Mouse (Mus musculus): Measurements from ENCODE around the gene Smpd2.

The Smpd2 gene

GRCm38 (mm10) chr10:41489708-41490517 is at the start of gene Smpd2, which contains the start of gene Ppil6:
Gene Smpd2, minus strand, starts transcription at chr10:41490369.
Gene Ppil6, plus strand, starts transcription at chr10:41490439.
- peak; percentile 96 for DNase-seq (ENCODE audit: extremely low spot score, low spot score)

GRCm38 (mm10) chr10:41538986-41539385 is 48.8 kb upstream of the Smpd2 start:
- DNase-seq (ENCODE audit: extremely low spot score, low spot score), result no peak

GRCm38 (mm10) chr10:41537983-41538330 is 47.8 kb upstream of the Smpd2 start:
- DNase-seq (ENCODE audit: extremely low spot score, low spot score), result no peak

GRCm38 (mm10) chr10:41537226-41537982 is 47.2 kb upstream of the Smpd2 start:
- no peak for DNase-seq (ENCODE audit: extremely low spot score, low spot score)

GRCm38 (mm10) chr10:41536714-41537113 is 46.5 kb upstream of the Smpd2 start:
- no peak for DNase-seq (ENCODE audit: extremely low spot score, low spot score)

GRCm38 (mm10) chr10:41535991-41536390 is 45.8 kb upstream of the Smpd2 start:
- no peak for DNase-seq (ENCODE audit: extremely low spot score, low spot score)

GRCm38 (mm10) chr10:41529972-41530371 is 39.8 kb upstream of the Smpd2 start:
- DNase-seq (ENCODE audit: extremely low spot score, low spot score), result no peak

GRCm38 (mm10) chr10:41525696-41526095 is 35.5 kb upstream of the Smpd2 start:
- DNase-seq (ENCODE audit: extremely low spot score, low spot score), result no peak

- DNase-seq (ENCODE audit: extremely low spot score, low spot score), result no peak
Observed at GRCm38 (mm10) chr10:41523386-41523785, 33.2 kb upstream of the Smpd2 start.

- DNase-seq (ENCODE audit: extremely low spot score, low spot score), result no peak
Observed at GRCm38 (mm10) chr10:41520410-41520673, 30.2 kb upstream of the Smpd2 start.

- DNase-seq (ENCODE audit: extremely low spot score, low spot score), result no peak
Observed at GRCm38 (mm10) chr10:41519640-41520409, 29.7 kb upstream of the Smpd2 start.

- DNase-seq (ENCODE audit: extremely low spot score, low spot score), result peak; percentile 93
Observed at GRCm38 (mm10) chr10:41518981-41519618, 28.9 kb upstream of the Smpd2 start, which contains the start of gene Cd164. Gene Cd164, plus strand, starts transcription at chr10:41519414.

GRCm38 (mm10) chr10:41518508-41518980 is 28.4 kb upstream of the Smpd2 start:
- peak; percentile 82 for DNase-seq (ENCODE audit: extremely low spot score, low spot score)

- DNase-seq (ENCODE audit: extremely low spot score, low spot score), result no peak
Observed at GRCm38 (mm10) chr10:41514921-41515320, 24.8 kb upstream of the Smpd2 start.

GRCm38 (mm10) chr10:41514301-41514700 is 24.1 kb upstream of the Smpd2 start:
- DNase-seq (ENCODE audit: extremely low spot score, low spot score), result no peak

GRCm38 (mm10) chr10:41509160-41509559 is 19.0 kb upstream of the Smpd2 start:
- peak; percentile 20 for DNase-seq (ENCODE audit: extremely low spot score, low spot score)

- peak; percentile 48 for DNase-seq (ENCODE audit: extremely low spot score, low spot score)
Observed at GRCm38 (mm10) chr10:41505446-41505845, 15.3 kb upstream of the Smpd2 start.

- no peak for DNase-seq (ENCODE audit: extremely low spot score, low spot score)
Observed at GRCm38 (mm10) chr10:41504996-41505395, 14.8 kb upstream of the Smpd2 start.

- DNase-seq (ENCODE audit: extremely low spot score, low spot score), result no peak
Observed at GRCm38 (mm10) chr10:41500941-41501340, 10.8 kb upstream of the Smpd2 start.

- peak; percentile 18 for DNase-seq (ENCODE audit: extremely low spot score, low spot score)
Observed at GRCm38 (mm10) chr10:41491111-41491510, 942 bp upstream of the Smpd2 start.

GRCm38 (mm10) chr10:41490518-41490873 is 327 bp upstream of the Smpd2 start:
- DNase-seq (ENCODE audit: extremely low spot score, low spot score), result no peak

Data from neural tube, embryonic 10.5 days (tissue).